Mouse (Mus musculus): ENCODE measurements at regions not wholly inside any gene's neighbourhood (a gene's known extent, or its start where the extent isn't known, plus 50 kb on each side); places are given as distances from the start of the nearest gene placed in this dataset.

- TF ChIP-seq CTCF (IDR thresholded peaks at IDR 0.05) (no peak), POLR2A (IDR thresholded peaks at IDR 0.05; ENCODE audit: insufficient read depth, low read depth, low read length) (no peak)
Observed at GRCm38 (mm10) chr2:159501039-159501438, 706.4 kb downstream of the Dhx35 start.
